Comparison of ENCODE assay signal across 8 mouse cellular contexts in the genomic region with DNA sequence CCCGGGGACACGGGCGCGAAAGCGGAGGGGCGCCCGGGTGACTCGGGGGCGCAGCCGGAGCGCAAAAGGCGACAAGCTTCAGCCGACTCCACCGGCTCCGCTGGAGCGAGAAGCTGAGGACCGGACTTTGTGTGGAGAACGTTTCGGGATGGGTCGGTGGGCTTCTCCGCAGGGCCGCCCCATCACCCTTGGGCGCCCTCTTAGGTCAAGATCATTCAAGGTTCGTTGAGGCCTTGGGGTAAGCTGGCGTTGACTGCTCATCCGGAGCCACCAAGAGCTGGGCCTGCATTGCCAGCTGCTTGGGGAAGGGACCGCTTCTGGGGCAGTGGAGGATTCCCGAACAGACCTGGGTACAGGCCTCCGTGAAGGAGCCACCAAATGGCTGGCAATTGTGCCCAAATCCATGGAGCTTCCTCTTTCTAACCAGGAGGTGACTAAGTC. TPM values are rescaled to one million over a fixed set of nuclear protein-coding genes. Genes with fewer than 3 reads are reported as not detected.
DNase-seq lines count a peak whose midpoint lies in the region; ATAC-seq and TF ChIP-seq lines count a peak whose summit lies in the region.

No protein-coding gene starts in this region.

- H3K4me3 ChIP-seq in ES-Bruce4 (ENCODE audit: low read depth, low read length) = peak overlapping the region; percentile 40
- peak overlapping the region; percentile 52 for H3K4me3 ChIP-seq in forebrain, embryonic 15.5 days
- H3K4me3 ChIP-seq in neural tube, embryonic 14.5 days (ENCODE audit: low read depth, low read length) = peak overlapping the region; percentile 43

- TF ChIP-seq CTCF in ES-Bruce4 (IDR thresholded peaks at IDR 0.05; ENCODE audit: low read depth, low read length) = no peak

- H3K4me1 ChIP-seq in ES-Bruce4 (ENCODE audit: control insufficient read depth, insufficient read depth, low read length) = peaks cover 6% of the 10 kb centered on the region
- peaks cover 16% of the 10 kb centered on the region for H3K4me1 ChIP-seq in forebrain, embryonic 15.5 days
- peaks cover 4% of the 10 kb centered on the region; the same call in 1 of the 2 replicates for H3K4me1 ChIP-seq in neural tube, embryonic 14.5 days (ENCODE audit: control insufficient read depth, insufficient read depth, low read length)

- H3K4me2 ChIP-seq in forebrain, embryonic 15.5 days (replicated peaks) = peak overlapping the region; percentile 95
- peak overlapping the region; percentile 79 for H3K4me2 ChIP-seq in neural tube, embryonic 14.5 days (ENCODE audit: low read depth, low read length)

- H3K36me3 ChIP-seq in ES-Bruce4 (ENCODE audit: control insufficient read depth, insufficient read depth, low read length, poor library complexity, severe bottlenecking) = no peaks in the 10 kb centered on the region
- H3K36me3 ChIP-seq in forebrain, embryonic 15.5 days = no peaks in the 10 kb centered on the region
- no peaks in the 10 kb centered on the region for H3K36me3 ChIP-seq in neural tube, embryonic 14.5 days (ENCODE audit: control insufficient read depth, insufficient read depth, low read length)

- peaks cover 4% of the 10 kb centered on the region; the same call in 1 of the 2 replicates for H3K27me3 ChIP-seq in ES-Bruce4 (ENCODE audit: control insufficient read depth, insufficient read depth, low read length, poor library complexity, severe bottlenecking)
- 0 out of 2 replicates have a peak, but pooled peaks cover 2% of the 10 kb centered on the region for H3K27me3 ChIP-seq in forebrain, embryonic 15.5 days
- H3K27me3 ChIP-seq in neural tube, embryonic 14.5 days (ENCODE audit: control insufficient read depth, insufficient read depth, low read length) = peaks cover 7% of the 10 kb centered on the region; the same call in 1 of the 2 replicates

- no peak for ATAC-seq in forebrain, embryonic 15.5 days (replicated peaks)
- no peak for ATAC-seq in neural tube, embryonic 14.5 days (ENCODE audit: low read depth)

- H3K27ac ChIP-seq in ES-Bruce4 (ENCODE audit: insufficient read depth, low read length) = no peak overlapping the region
- H3K27ac ChIP-seq in forebrain, embryonic 15.5 days (replicated peaks) = peak overlapping the region; percentile 35
- H3K27ac ChIP-seq in neural tube, embryonic 14.5 days (ENCODE audit: low read depth, low read length) = 0 out of 2 replicates have a peak overlapping the region, but pooled peaks have one; percentile 22

- peak; percentile 37 for DNase-seq in embryo, embryonic 10 days (ENCODE audit: low spot score)
- no peak for DNase-seq in embryo, embryonic 10.5 days (ENCODE audit: low spot score)
- DNase-seq in kidney, postnatal 25 days = peak; percentile 45 to 71
- no peak for DNase-seq in ovary, postnatal 14 days (ENCODE audit: low spot score)
- no peak for DNase-seq in cerebellum, adult 11-12 months

- H3K9me3 ChIP-seq in ES-Bruce4 (replicated peaks; ENCODE audit: control insufficient read depth, insufficient read depth, low read length, poor library complexity, severe bottlenecking) = no peaks in the 10 kb centered on the region
- no peaks in the 10 kb centered on the region for H3K9me3 ChIP-seq in forebrain, embryonic 15.5 days
- no peaks in the 10 kb centered on the region for H3K9me3 ChIP-seq in neural tube, embryonic 14.5 days (ENCODE audit: control insufficient read depth, low read length)

- TF ChIP-seq POLR2A in ES-Bruce4 (IDR thresholded peaks at IDR 0.05; ENCODE audit: insufficient read depth, low read length) = no peak

- WGBS in forebrain, embryonic 15.5 days = 5% methylated on average over 29 of the region's 29 CpGs
- 5% methylated on average over 26 of the region's 29 CpGs for WGBS in neural tube, embryonic 14.5 days

- TF ChIP-seq EP300 in ES-Bruce4 (IDR thresholded peaks at IDR 0.05; ENCODE audit: insufficient read depth, low read depth, low read length) = no peak

- peak overlapping the region; percentile 79 for H3K9ac ChIP-seq in ES-Bruce4 (ENCODE audit: low read depth, poor library complexity, severe bottlenecking)
- H3K9ac ChIP-seq in forebrain, embryonic 15.5 days (replicated peaks) = peak overlapping the region; percentile 62
- H3K9ac ChIP-seq in neural tube, embryonic 14.5 days (replicated peaks; ENCODE audit: low read depth, low read length) = peak overlapping the region; percentile 68

RNA-seq across cellular contexts. Expression of a gene that starts 0.5 kb away (rescaled TPM):
- 8.0 and 8.4 TPM in 2 replicates for polyA plus RNA-seq in ES-Bruce4 (2011; ENCODE audit: insufficient read depth, insufficient read length, low read depth, missing spikeins)
- 3.3 and 4.9 TPM in 2 replicates for polyA plus RNA-seq in forebrain, embryonic 15.5 days (2015; fragmentation: Nextera tagmentation; extraction: Ambion mirVana)
- polyA plus RNA-seq in neural tube, embryonic 14.5 days (2014; fragmentation: Nextera tagmentation; extraction: Ambion mirVana) = 3.8 and 4.1 TPM in 2 replicates

Comparison
In these comparisons a context has a peak if more than half of its experiments do, and no peak if none do; other contexts are left out.
1. DNase-seq: peak in embryo, embryonic 10 days (single experiment) and kidney, postnatal 25 days (2 of 2); none in embryo, embryonic 10.5 days (single experiment), ovary, postnatal 14 days (single experiment) and cerebellum, adult 11-12 months (single experiment).
2. Peak in every context shown above with its lines, with median percentiles within 50 percentile points of each other: H3K4me3 ChIP-seq and H3K9ac ChIP-seq.